Mouse (Mus musculus) liver, embryonic 12.5 days (tissue): ENCODE data around the gene Arl13b. TPM values are rescaled to one million over a fixed set of nuclear protein-coding genes. Genes with fewer than 3 reads are reported as not detected.

Experiments used
- ATAC-seq: fragments of 200-750 bp; cut with Nextera tagmentation; 2 replicates; pipeline ENCODE4 v1.8.0; 2017; ENCODE audit warnings: moderate number of reproducible peaks, mild to moderate bottlenecking, moderate library complexity
- H3K27ac ChIP-seq: fragments of 300-500 bp; sonication (generic); 2 replicates; pipeline ENCODE4 v1.5.1; 2016; ENCODE audit warnings: mild to moderate bottlenecking
- H3K27me3 ChIP-seq: fragments of 300-500 bp; sonication (generic); replicated peaks from 2 replicates; pipeline ENCODE4 v1.6.1; 2016; ENCODE audit warnings: mild to moderate bottlenecking, moderate library complexity
- H3K36me3 ChIP-seq: fragments of 300-500 bp; sonication (generic); 2 replicates; pipeline ENCODE4 v1.6.1; 2016; ENCODE audit warnings: mild to moderate bottlenecking, moderate library complexity
- H3K4me1 ChIP-seq: fragments of 300-500 bp; sonication (generic); 2 replicates; pipeline ENCODE4 v1.6.1; 2016
- H3K4me2 ChIP-seq: fragments of 300-500 bp; sonication (generic); 2 replicates; pipeline ENCODE4 v1.6.1; 2016; ENCODE audit warnings: mild to moderate bottlenecking, moderate library complexity
- H3K4me3 ChIP-seq: fragments of 300-500 bp; sonication (generic); 2 replicates; pipeline ENCODE4 v1.5.1; 2016; ENCODE audit warnings: mild to moderate bottlenecking, moderate library complexity
- H3K9ac ChIP-seq: fragments of 300-500 bp; sonication (generic); 2 replicates; pipeline ENCODE4 v1.6.1; 2016; ENCODE audit warnings: mild to moderate bottlenecking, moderate library complexity
- H3K9me3 ChIP-seq: fragments of 300-500 bp; sonication (generic); replicated peaks from 2 replicates; pipeline ENCODE4 v1.6.1; 2016; ENCODE audit warnings: mild to moderate bottlenecking, moderate library complexity
- WGBS: fragments of 180-500 bp; shearing (Covaris S2); methylation state at CpG from one replicate; pipeline ENCODE4 v1.1.7; 2016; ENCODE audit not compliant: insufficient replicate concordance; 5-methylcytosine and 5-hydroxymethylcytosine counted together
- microRNA-seq: library from miRNA; unstranded; fragments of <30 nt; microRNA quantifications from one replicate; pipeline ENCODE4, GENCODE M21; 2017
- polyA plus RNA-seq: library from polyadenylated mRNA; unstranded; fragments of >200 nt; fragmentation: Nextera tagmentation; extraction: Ambion mirVana; gene quantifications from 2 replicates; pipeline ENCODE4 v1.2.1, GENCODE M21; 2016

Gene Arl13b
- polyA plus RNA-seq, 1 experiment from 2014 or later: 5.8 TPM

DNA sequence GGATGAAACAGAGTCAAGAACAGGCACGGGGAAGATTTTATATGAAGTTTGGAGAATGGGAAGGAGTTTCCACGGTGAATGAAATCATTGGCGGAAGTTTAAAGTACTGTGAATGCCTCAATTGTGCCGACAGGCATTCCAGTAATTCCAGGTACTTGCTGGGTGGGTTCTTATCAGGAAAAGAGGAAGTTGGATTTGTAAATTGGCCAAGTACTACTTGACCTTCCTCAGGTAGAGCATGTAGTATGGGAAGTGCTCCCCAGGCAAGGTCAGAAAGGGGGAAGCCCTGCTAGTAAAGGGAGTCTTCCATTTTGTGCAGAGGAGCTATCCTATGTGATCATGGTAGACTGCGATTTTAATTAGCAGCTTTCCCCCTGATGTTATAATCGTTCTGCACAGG, 91.5 kb downstream of the Arl13b start:
- H3K9me3 ChIP-seq: no peaks in the 10 kb centered on the region
- ATAC-seq: no peak
- 80% methylated on average over 6 of the region's 6 CpGs for WGBS

DNA sequence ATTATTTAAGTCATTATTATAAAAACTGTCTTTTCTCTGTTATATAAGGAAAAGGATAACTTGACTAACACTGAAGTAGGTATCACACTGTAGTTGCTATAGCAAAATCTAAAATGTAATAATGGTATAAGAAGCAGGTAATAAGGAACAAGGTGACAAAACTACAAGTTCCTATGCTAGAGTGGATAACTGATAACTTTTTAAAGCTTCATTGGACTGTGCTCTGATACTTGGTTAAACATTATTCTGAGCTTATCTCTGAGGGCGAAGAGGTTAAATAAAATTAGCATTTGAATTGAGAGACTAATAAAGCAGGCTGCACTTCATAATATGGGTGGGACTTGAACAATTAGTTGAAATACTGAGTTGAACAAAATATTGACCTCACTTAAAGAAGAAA, 93.2 kb downstream of the Arl13b start:
- no peak overlapping the region for H3K9ac ChIP-seq
- H3K27ac ChIP-seq: no peak overlapping the region
- no peaks in the 10 kb centered on the region for H3K4me1 ChIP-seq
- no peak overlapping the region for H3K4me2 ChIP-seq
- WGBS: 76% methylated on average over 1 of the region's 1 CpGs
- H3K9me3 ChIP-seq: no peaks in the 10 kb centered on the region
- H3K36me3 ChIP-seq: peaks cover 5% of the 10 kb centered on the region; the same call in 1 of the 2 replicates
- ATAC-seq: no peak
- no peak overlapping the region for H3K4me3 ChIP-seq
- no peaks in the 10 kb centered on the region for H3K27me3 ChIP-seq

More for the DNA sequence above, 91.5 kb downstream of the Arl13b start:
- no peak overlapping the region for H3K27ac ChIP-seq
- H3K36me3 ChIP-seq: peaks cover 8% of the 10 kb centered on the region; the same call in 1 of the 2 replicates
- H3K4me2 ChIP-seq: no peak overlapping the region
- no peaks in the 10 kb centered on the region for H3K4me1 ChIP-seq
- no peak overlapping the region for H3K4me3 ChIP-seq
- no peak overlapping the region for H3K9ac ChIP-seq
- H3K27me3 ChIP-seq: no peaks in the 10 kb centered on the region

DNA sequence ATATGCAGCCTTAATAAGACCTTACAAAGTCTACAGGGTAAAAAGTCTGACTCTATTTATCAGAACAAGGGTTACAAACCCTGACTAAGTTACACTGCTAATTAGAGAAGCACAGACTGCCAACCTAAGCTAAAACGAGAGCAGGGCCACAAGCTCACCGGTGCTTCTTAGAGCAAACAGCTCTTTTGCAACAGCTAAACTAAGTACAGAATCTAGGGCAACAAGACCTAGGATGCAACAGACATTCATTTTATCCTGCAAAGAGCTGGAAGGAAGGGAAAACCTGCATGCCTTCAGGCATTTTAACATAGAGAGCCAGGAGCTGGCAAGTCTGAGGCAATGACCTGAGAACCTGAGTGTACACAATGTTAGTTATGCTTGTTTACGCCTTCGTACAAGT, 93.8 kb downstream of the Arl13b start:
- 85% methylated on average over 4 of the region's 4 CpGs for WGBS
- no peaks in the 10 kb centered on the region for H3K27me3 ChIP-seq
- H3K9ac ChIP-seq: no peak overlapping the region
- no peaks in the 10 kb centered on the region for H3K9me3 ChIP-seq
- H3K4me2 ChIP-seq: no peak overlapping the region
- ATAC-seq: no peak
- no peaks in the 10 kb centered on the region for H3K4me1 ChIP-seq
- no peak overlapping the region for H3K27ac ChIP-seq
- H3K4me3 ChIP-seq: no peak overlapping the region
- no peaks in the 10 kb centered on the region for H3K36me3 ChIP-seq

DNA sequence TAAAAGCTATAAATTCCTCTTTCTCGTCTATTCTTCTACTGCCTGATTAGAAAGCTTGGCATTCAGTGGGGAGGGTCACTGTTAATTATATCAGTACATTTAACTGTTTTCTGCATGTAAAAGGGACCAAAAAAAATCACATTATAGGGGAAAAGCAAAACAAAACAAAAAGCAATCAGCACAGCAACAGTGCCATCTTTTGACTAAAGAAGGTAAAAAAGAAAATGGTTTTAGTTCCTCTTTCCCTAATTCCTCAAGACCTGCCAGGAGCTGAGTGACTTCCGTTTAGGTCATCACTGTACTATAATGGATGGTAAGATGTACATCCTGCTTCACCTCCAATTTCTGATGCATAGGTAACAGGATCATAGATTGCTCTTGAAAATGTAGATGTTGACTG, 101.0 kb downstream of the Arl13b start:
- ATAC-seq: no peak
- H3K9me3 ChIP-seq: no peaks in the 10 kb centered on the region
- no peak overlapping the region for H3K4me3 ChIP-seq
- H3K27me3 ChIP-seq: no peaks in the 10 kb centered on the region
- WGBS: 62% methylated on average over 2 of the region's 2 CpGs
- no peak overlapping the region for H3K27ac ChIP-seq
- no peaks in the 10 kb centered on the region for H3K4me1 ChIP-seq
- no peak overlapping the region for H3K4me2 ChIP-seq
- H3K36me3 ChIP-seq: no peaks in the 10 kb centered on the region
- no peak overlapping the region for H3K9ac ChIP-seq

Small RNAs within 50 kb of the gene (microRNA-seq; reads per million reads assigned to microRNA genes)
- gene Gm25986: not detected

Other genes with a start within 250 kb of the Arl13b start
- 7.2 and 9.4 TPM in 2 replicates for gene Nsun3, start 60.2 kb downstream of the Arl13b start, polyA plus RNA-seq
- 0.11 and 0.23 TPM in 2 replicates for gene Stx19, start 32.4 kb downstream of the Arl13b start, polyA plus RNA-seq
- gene Pros1, start 7.3 kb upstream of the Arl13b start, polyA plus RNA-seq: 17.8 and 19.5 TPM in 2 replicates